Mouse (Mus musculus): Measurements from ENCODE around the gene Phf12.

Gene Phf12

DNA sequence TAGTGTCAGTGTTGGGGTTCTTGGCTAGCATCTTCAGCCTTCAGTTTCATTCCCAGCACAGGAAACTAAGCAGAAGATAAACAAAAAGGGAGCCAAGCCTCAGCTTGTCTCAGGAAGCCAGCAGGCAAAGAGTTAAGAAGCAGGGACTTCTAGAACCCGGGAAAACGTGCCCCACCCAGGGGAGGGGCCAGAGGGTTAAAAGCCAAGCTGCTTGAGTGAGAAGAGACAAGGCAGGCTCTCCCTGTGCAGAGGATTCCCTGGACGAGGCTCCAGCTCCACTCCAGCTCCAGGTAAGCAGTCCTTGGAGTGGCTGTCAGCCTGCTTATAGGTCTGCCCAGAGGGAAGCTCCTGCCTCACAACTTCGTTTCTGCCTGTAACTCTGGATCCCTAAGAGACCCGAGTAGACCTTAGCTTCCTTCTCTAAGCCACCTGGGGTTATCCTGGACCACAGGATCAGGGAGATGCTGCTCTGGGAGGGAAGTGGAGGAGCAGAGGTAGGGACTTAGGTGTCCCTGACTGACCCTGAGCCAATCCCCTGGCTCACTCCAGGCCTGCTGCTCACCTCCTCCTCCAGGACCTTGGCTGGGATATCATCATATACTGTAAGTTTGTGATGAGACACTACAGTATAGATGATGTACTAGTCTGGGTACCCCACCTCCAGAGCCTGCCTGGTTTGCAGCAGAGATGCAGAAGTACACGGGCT lies 90.0 kb downstream of the Phf12 start:
- no peak for DNase-seq (ENCODE audit: low read depth, low spot score)

DNA sequence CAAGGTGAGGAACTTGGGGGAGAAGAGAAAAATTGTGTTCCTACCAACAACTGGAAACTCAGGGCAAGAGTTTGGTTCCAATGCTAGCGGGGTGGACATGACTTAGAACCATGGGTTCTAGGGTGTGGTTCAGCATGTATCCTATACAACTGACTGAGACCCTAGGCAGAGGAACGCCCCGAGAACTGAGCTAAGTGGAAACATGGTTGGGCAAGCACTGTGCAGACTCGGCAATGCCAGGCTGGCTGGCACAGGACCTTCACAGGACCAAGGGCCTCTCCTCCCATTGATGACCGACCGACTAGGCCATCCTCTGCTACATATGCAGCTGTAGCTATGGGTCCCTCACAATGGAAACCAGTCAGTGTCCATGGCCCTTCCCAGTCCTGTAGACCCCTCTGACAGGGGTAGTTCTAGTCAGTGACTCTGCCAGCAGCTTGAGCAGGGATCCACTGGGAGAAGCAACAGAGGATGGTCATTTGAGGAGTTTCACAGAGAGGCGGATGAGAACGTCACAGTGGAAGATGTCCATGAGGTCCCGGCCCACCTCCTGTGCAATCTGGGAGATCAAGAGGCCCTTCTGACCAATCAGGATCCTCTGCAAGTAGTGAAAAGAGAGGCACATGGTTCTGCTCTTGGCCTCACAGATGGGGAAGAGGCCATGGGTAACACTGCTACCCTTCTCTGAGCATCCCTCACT lies 91.2 kb downstream of the Phf12 start:
- DNase-seq (ENCODE audit: low read depth, low spot score) = no peak

DNA sequence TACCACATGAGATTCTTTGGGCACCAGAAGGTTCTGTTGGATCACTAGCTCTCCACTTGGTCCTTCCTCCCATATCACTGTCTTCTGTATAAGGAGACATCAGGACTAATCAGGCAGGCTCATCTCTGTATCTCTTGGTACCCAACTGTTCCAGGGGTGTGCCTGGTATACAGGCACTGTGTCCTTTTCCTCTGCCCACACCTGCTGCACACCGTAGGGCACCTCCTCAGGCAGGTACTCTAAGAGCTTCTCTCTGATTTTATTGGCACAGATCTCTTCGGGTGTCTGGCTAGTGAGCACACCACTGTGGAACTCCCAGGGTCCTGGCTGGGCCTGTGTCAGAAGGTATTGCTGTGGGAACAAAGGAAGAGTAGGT lies 91.7 kb downstream of the Phf12 start:
- no peak for DNase-seq (ENCODE audit: low read depth, low spot score)

DNA sequence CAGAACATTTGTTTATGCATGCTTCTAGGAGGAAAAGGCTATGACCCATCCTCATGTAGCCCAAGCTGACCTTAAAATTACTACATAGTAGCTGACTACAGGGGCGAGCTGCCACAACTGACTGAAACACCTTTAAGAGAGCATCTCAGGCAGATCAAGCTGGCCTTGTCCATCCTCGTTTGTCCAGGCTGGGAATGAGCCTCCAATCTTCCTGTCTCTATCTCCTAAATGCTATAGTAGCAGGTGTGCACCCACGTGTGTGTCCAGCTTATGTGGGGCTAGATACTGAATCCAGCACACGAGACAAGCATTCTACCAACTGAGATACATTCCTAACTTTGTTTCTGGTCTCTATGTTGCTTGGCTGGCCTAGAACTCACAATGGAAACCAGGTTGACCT lies 92.1 kb downstream of the Phf12 start:
- no peak for DNase-seq (ENCODE audit: low read depth, low spot score)
